Mouse (Mus musculus) hindbrain, embryonic 14.5 days (tissue): ENCODE data around the gene Homer1. TPM values are rescaled to one million over a fixed set of nuclear protein-coding genes. Genes with fewer than 3 reads are reported as not detected.

Experiments
- ATAC-seq: fragments of 200-750 bp; cut with Nextera tagmentation; 2 replicates; pipeline ENCODE4 v1.8.0; 2017; ENCODE audit warnings: moderate number of reproducible peaks, mild to moderate bottlenecking, moderate TSS enrichment, moderate library complexity; ENCODE audit not compliant: low FRiP score
- DNase-seq: peaks from one replicate; pipeline ENCODE4 v3.0.0-alpha.2; 2015; ENCODE audit warnings: low spot score
- H3K27ac ChIP-seq: fragments of 300-500 bp; sonication (generic); 2 replicates; pipeline ENCODE4 v1.5.1; 2014; ENCODE audit warnings: mild to moderate bottlenecking, moderate library complexity
- H3K27me3 ChIP-seq: fragments of 300-500 bp; sonication (generic); 2 replicates; pipeline ENCODE4 v1.6.1; 2014; ENCODE audit warnings: mild to moderate bottlenecking, low read length, mixed read lengths; ENCODE audit not compliant: control insufficient read depth, insufficient read depth
- H3K36me3 ChIP-seq: fragments of 300-500 bp; sonication (generic); replicated peaks from 2 replicates; pipeline ENCODE4 v1.6.1; 2014; ENCODE audit not compliant: control insufficient read depth, insufficient read depth
- H3K4me1 ChIP-seq: fragments of 300-500 bp; sonication (generic); replicated peaks from 2 replicates; pipeline ENCODE4 v1.6.1; 2014; ENCODE audit warnings: antibody characterized with exemption, low read length, mixed read lengths; ENCODE audit not compliant: control insufficient read depth, insufficient read depth
- H3K4me2 ChIP-seq: fragments of 300-500 bp; sonication (generic); replicated peaks from 2 replicates; pipeline ENCODE4 v1.6.1; 2014; ENCODE audit warnings: mild to moderate bottlenecking, moderate library complexity
- H3K4me3 ChIP-seq: fragments of 300-500 bp; sonication (generic); replicated peaks from 2 replicates; pipeline ENCODE4 v1.5.1; 2014; ENCODE audit warnings: mild to moderate bottlenecking, low read length
- H3K9ac ChIP-seq: fragments of 300-500 bp; sonication (generic); 2 replicates; pipeline ENCODE4 v1.6.1; 2014
- H3K9me3 ChIP-seq: fragments of 300-500 bp; sonication (generic); 2 replicates; pipeline ENCODE4 v1.6.1; 2016; ENCODE audit warnings: low read length; ENCODE audit not compliant: control insufficient read depth
- WGBS: fragments of 180-500 bp; shearing (Covaris S2); extraction: QIAGEN DNeasy Blood & Tissue Kit; methylation state at CpG from one replicate; pipeline ENCODE4 v1.1.7; 2014; 5-methylcytosine and 5-hydroxymethylcytosine counted together
- polyA plus RNA-seq: library from polyadenylated mRNA; unstranded; fragments of >200 nt; fragmentation: Nextera tagmentation; extraction: Ambion mirVana; gene quantifications from 2 replicates; pipeline ENCODE4 v1.2.1, GENCODE M21; 2014

Gene Homer1
- polyA plus RNA-seq, result 18.5 and 19.9 TPM in 2 replicates

DNA sequence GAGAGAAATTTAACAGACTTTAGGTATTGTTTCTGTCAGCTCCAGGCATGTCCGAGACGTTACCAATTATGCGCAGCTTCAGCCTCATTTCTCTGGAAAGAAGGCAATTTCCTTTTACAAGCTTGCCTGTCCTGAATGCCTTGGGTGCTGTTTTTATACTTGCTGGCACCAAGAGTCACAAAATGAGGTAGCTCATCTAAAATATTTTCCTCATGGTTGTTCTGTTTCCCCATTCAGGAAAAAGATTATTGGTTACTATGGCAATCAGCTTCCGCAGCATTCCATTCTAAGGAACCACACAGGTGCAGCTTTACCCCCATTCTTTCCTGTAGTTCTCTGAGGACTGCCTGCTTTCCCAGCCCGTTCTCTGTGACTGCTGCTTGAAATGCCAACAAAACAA is at the start of gene Homer1:
Gene Homer1, plus strand, starts transcription at position 320 of the 400 bp plus-strand sequence.
- Histone ChIP-seq H3K27ac (no peak within 1 kb of the TSS), H3K9ac (no peak within 1 kb of the TSS), H3K4me3 (no peak within 1 kb of the TSS), H3K4me1 (peaks cover 7% of the 10 kb centered on the region), H3K4me2 (no peak within 1 kb of the TSS), H3K27me3 (no peaks in the 10 kb centered on the region), H3K36me3 (no peaks in the 10 kb centered on the region), H3K9me3 (no peaks in the 10 kb centered on the region)
- DNase-seq, result peak; percentile 23
- ATAC-seq, result no peak
- WGBS, result 82% methylated on average over 5 of the region's 5 CpGs

GRCm38 (mm10) chr13:93251732-93252131 is 47.7 kb upstream of the Homer1 start:
- 89% methylated on average over 6 of the region's 6 CpGs for WGBS
- Histone ChIP-seq H3K4me2 (no peak overlapping the region), H3K4me1 (no peaks in the 10 kb centered on the region), H3K4me3 (no peak overlapping the region), H3K36me3 (no peaks in the 10 kb centered on the region), H3K27ac (no peak overlapping the region), H3K9ac (no peak overlapping the region), H3K27me3 (no peaks in the 10 kb centered on the region), H3K9me3 (no peaks in the 10 kb centered on the region)
- ATAC-seq (no peak), DNase-seq (no peak)

DNA sequence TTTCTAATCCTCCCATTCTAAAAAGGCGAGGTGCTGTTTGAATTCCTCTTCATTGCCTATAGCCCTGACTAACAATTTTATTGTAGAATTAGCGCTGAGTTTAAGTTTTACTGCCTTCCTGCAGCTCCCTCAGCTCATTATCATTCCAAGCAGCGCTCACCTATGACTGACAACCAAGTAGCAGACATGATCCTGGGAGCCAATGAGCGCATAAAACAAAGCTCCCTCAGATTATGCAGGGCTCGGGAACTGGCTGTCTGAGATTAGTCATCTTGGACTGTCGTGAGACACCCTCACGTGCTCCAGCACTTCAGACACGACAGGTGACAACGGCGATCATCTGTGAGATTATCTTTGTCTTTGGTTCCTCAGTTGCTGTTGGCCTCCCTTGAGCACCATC is 47.3 kb upstream of the Homer1 start:
- H3K9me3 ChIP-seq, result no peaks in the 10 kb centered on the region
- no peaks in the 10 kb centered on the region for H3K36me3 ChIP-seq
- H3K27me3 ChIP-seq, result no peaks in the 10 kb centered on the region
- H3K4me1 ChIP-seq, result no peaks in the 10 kb centered on the region
- no peak for ATAC-seq
- no peak overlapping the region for H3K27ac ChIP-seq
- 70% methylated on average over 10 of the region's 10 CpGs for WGBS
- no peak overlapping the region for H3K4me3 ChIP-seq
- H3K9ac ChIP-seq, result no peak overlapping the region
- DNase-seq, result no peak
- H3K4me2 ChIP-seq, result no peak overlapping the region

- no peaks in the 10 kb centered on the region for H3K4me1 ChIP-seq
- no peaks in the 10 kb centered on the region for H3K36me3 ChIP-seq
- no peak overlapping the region for H3K4me2 ChIP-seq
- WGBS, result 76% methylated on average over 5 of the region's 5 CpGs
- H3K9me3 ChIP-seq, result no peaks in the 10 kb centered on the region
- no peak overlapping the region for H3K4me3 ChIP-seq
- DNase-seq (no peak), ATAC-seq (no peak)
- no peak overlapping the region for H3K27ac ChIP-seq
- no peaks in the 10 kb centered on the region for H3K27me3 ChIP-seq
- H3K9ac ChIP-seq, result no peak overlapping the region
These were observed 46.5 kb upstream of the Homer1 start for GRCm38 (mm10) chr13:93252941-93253340.

DNA sequence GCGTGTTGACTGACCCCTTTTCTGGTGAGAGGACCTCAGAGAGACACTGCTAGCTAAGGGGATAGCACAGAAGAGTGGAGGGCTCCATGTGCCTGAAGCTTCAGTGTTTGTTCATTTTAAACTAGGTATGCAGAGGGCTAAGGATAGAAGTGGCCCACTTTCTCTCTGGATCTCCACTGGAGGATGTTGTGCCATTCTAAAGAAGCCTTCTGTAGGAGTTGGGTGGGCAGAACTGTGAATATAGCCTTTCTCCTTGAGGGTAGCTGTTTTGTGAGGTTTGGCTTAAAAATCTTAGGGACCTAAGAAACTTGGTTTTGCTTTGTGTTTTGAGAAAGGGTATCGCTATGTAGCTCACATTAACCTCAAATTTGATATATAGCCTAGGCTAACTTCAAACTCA is 32.3 kb upstream of the Homer1 start:
- H3K9ac ChIP-seq, result no peak overlapping the region
- WGBS, result 91% methylated on average over 2 of the region's 2 CpGs
- H3K4me2 ChIP-seq, result no peak overlapping the region
- H3K4me3 ChIP-seq, result no peak overlapping the region
- ATAC-seq (no peak), DNase-seq (no peak)
- no peaks in the 10 kb centered on the region for H3K4me1 ChIP-seq
- H3K9me3 ChIP-seq, result no peaks in the 10 kb centered on the region
- no peaks in the 10 kb centered on the region for H3K27me3 ChIP-seq
- H3K27ac ChIP-seq, result no peak overlapping the region
- H3K36me3 ChIP-seq, result no peaks in the 10 kb centered on the region

GRCm38 (mm10) chr13:93300581-93300980 is 1.1 kb downstream of the Homer1 start:
- Histone ChIP-seq H3K27me3 (no peaks in the 10 kb centered on the region), H3K9ac (no peak overlapping the region), H3K36me3 (no peaks in the 10 kb centered on the region), H3K9me3 (no peaks in the 10 kb centered on the region), H3K4me1 (peaks cover 12% of the 10 kb centered on the region), H3K4me2 (no peak overlapping the region), H3K27ac (no peak overlapping the region), H3K4me3 (no peak overlapping the region)
- no peak for DNase-seq
- 95% methylated on average over 5 of the region's 5 CpGs for WGBS
- ATAC-seq, result no peak

DNA sequence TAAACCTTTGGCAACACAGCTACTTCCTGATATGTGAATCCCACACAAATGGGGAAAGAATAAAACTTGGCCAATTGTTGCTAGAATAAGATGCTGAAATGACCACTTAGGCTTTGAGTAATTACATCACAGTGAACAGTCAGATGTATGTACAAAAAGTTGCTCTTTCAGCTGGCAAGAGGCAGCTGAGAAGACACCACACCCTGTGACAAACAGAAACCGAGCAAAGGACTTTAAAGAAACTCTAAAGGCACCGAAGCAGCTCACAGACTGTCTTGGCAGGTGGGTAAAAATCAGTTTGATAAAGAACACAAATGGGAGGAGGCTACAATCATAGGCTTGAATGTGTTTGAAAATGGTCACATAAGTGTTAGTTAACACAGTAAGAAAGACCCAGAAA is 1.6 kb downstream of the Homer1 start:
- no peak overlapping the region for H3K4me2 ChIP-seq
- no peak overlapping the region for H3K9ac ChIP-seq
- WGBS, result 89% methylated on average over 2 of the region's 2 CpGs
- no peaks in the 10 kb centered on the region for H3K27me3 ChIP-seq
- DNase-seq, result no peak
- H3K4me1 ChIP-seq, result peaks cover 17% of the 10 kb centered on the region
- no peak overlapping the region for H3K4me3 ChIP-seq
- no peaks in the 10 kb centered on the region for H3K9me3 ChIP-seq
- ATAC-seq, result no peak
- H3K27ac ChIP-seq, result no peak overlapping the region
- no peaks in the 10 kb centered on the region for H3K36me3 ChIP-seq

DNA sequence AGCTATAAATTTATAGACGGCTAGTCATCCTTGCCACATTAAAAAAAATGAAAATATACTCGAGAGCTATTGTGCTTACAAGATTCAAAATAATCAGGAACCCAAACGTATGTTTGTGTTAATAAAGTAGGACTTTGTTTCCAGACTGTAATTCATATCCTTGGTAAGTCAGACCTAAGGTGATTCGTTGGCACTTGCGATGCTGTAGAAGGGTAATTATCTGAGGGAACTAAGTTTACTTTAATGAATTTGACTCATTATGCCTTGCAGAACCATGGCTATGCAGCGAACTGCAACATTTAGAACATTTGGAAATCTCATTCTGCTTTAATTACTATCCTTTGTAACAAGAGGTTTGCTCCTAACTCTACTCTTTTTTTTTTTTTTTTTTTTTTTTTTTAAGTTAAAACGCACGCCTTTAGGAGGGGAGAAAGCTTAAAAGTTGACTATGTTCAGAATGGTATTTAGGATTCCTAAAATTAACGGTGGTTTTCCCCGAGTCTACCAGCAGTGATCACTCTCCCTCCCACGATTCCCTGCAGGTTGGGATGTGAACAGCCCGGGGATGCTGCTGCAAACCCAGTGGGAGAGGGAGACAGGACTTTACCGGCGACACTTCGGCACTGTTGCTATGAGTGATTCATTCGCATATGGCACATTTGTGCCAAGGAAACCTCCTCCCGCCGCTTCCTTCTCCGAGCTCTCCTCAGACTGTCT is 3.6 kb downstream of the Homer1 start:
- H3K36me3 ChIP-seq, result no peaks in the 10 kb centered on the region
- DNase-seq (no peak), ATAC-seq (peak; percentile 68; the same call in 1 of the 2 replicates)
- peak overlapping the region; percentile 94 for H3K4me3 ChIP-seq
- H3K4me1 ChIP-seq, result peaks cover 37% of the 10 kb centered on the region
- peak overlapping the region; percentile 99 for H3K27ac ChIP-seq
- no peaks in the 10 kb centered on the region for H3K9me3 ChIP-seq
- peak overlapping the region; percentile 92 for H3K9ac ChIP-seq
- WGBS, result 14% methylated on average over 19 of the region's 19 CpGs
- H3K4me2 ChIP-seq, result peak overlapping the region; percentile 63
- H3K27me3 ChIP-seq, result no peaks in the 10 kb centered on the region

DNA sequence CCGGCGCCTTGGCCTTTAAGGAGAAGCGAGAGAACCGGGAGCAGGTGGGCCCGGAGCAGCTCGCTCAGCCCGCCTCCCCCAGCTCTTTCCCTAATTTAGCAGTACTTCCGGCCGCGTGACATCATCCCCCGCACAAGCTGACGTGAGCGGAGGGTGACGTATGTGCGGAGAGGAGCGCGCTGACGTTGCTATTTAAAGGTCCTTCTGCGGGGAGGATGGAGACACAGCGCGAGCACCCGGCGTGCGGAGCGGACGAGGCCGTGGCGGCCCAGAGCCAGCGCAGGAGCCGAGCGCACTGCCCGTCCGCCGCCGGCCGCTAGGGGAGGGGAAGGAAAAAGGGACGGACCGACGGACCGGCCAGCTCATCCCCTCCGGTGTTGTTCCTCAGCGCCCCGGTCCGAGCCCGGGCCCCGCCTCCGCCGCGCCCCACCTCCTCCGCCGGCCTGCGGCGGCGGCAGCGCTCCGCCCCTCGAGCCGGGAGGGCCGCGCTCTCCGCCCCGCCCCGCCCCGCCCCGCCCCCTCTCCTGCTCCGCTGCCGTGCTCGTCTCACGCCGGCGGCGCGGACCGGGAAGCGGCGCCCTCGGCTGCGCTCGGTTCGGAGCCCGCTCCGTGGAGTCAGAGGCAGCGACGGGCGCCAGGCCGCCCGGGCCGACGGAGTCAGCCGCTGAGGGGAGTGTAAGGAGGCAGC is 4.3 kb downstream of the Homer1 start:
- H3K27me3 ChIP-seq, result no peaks in the 10 kb centered on the region
- H3K36me3 ChIP-seq, result no peaks in the 10 kb centered on the region
- peak overlapping the region; percentile 84 for H3K4me2 ChIP-seq
- ATAC-seq (peak; percentile 98), DNase-seq (peak; percentile 98)
- under 1% methylated on average over 50 of the region's 90 CpGs for WGBS
- peak overlapping the region; percentile 92 for H3K9ac ChIP-seq
- H3K9me3 ChIP-seq, result no peaks in the 10 kb centered on the region
- peak overlapping the region; percentile 99 for H3K27ac ChIP-seq
- peak overlapping the region; percentile 94 for H3K4me3 ChIP-seq
- H3K4me1 ChIP-seq, result peaks cover 44% of the 10 kb centered on the region
